Mouse (Mus musculus) olfactory bulb, adult 2 months (tissue): ENCODE results near the gene Vars.

ENCODE experiments used
- CTCF ChIP-seq: fragments of 200-500 bp; IDR thresholded peaks from 2 replicates; pipeline ENCODE4 v1.5.1; 2012; ENCODE audit warnings: low read depth, mild to moderate bottlenecking, low read length, moderate library complexity; ENCODE audit not compliant: insufficient read depth
- POLR2A ChIP-seq: fragments of 200-500 bp; IDR thresholded peaks from 2 replicates; pipeline ENCODE4 v1.6.1; 2012; ENCODE audit warnings: mild to moderate bottlenecking, low read depth, low read length, moderate library complexity; ENCODE audit not compliant: insufficient read depth

GRCm38 (mm10) chr17:35017706-35018030 lies 16.9 kb downstream of the Vars start:
- TF ChIP-seq POLR2A (no peak), CTCF (no peak)
